Mouse (Mus musculus) erythroblast, embryonic 14.5 days (primary cell): Measurements from ENCODE around the gene Ip6k2. TPM values are rescaled to one million over a fixed set of nuclear protein-coding genes. Genes with fewer than 3 reads are reported as not detected.

Experiments
- H3K27me3 ChIP-seq: 2 replicates; pipeline ENCODE4 v1.6.1; 2012; ENCODE audit warnings: inconsistent platforms; ENCODE audit not compliant: control insufficient read depth
- H3K36me3 ChIP-seq: 2 replicates; pipeline ENCODE4 v1.6.1; 2012; ENCODE audit warnings: mild to moderate bottlenecking, inconsistent platforms; ENCODE audit not compliant: control insufficient read depth
- H3K4me1 ChIP-seq: 2 replicates; pipeline ENCODE4 v1.6.1; 2012; ENCODE audit warnings: inconsistent platforms; ENCODE audit not compliant: control insufficient read depth
- H3K4me3 ChIP-seq: replicated peaks from 2 replicates; pipeline ENCODE3; 2012; ENCODE audit warnings: moderate library complexity, mild to moderate bottlenecking, inconsistent platforms
- H3K9me3 ChIP-seq: 2 replicates; pipeline ENCODE4 v1.6.1; 2012; ENCODE audit warnings: low read length, inconsistent platforms, mixed read lengths; ENCODE audit not compliant: control insufficient read depth
- GATA1 ChIP-seq: IDR thresholded peaks from 2 replicates; pipeline ENCODE4 v1.6.1; 2012; ENCODE audit warnings: low read length, inconsistent platforms, mixed read lengths
- TAL1 ChIP-seq: IDR thresholded peaks from 3 replicates; pipeline ENCODE4 v1.6.1; 2012; ENCODE audit warnings: low read length, inconsistent platforms, mixed read lengths
- polyA plus RNA-seq: library from polyadenylated mRNA; stranded (reverse); fragments of >175 nt; gene quantifications from 2 replicates; pipeline ENCODE4 v1.2.3, GENCODE M21; 2012

Ip6k2 gene
- polyA plus RNA-seq, 1 experiment, result 5.9 TPM

DNA sequence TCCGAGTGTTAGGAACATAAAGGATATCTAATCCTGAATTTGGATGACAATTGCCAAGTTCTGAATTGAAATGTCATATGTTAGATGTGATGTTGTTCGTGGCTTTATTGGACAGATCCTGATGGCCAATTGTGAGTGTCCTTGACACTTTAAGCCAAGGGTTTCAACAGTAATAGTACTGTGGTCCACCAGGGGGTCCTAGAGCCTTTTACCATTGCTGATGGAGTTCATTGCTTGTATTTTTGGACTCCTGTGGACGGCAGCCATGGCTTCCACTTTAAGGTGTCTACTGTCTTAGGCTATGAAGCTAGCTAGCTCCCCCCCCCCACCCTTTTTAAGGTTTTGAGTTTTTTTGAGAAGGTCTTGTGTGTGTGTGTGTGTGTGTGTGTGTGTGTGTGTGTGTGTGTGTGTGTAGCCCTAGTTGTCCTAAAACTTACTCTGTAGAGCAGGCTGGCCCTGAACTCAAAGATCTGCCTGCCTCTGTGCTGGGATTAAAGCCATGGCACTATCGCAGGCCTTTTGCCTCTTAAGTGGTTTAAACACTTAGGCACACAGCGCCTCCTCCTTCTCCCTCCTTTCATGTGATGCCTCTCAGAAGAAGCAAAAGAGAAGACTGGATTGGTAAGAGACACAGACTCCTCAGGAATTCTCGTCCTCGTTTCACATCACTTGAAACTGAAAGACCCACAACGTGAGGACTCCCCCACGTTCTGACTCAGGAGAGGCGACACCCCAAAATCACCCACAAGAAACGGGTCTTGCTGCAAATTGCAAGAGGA, 31.3 kb upstream of the Ip6k2 start:
- TF ChIP-seq TAL1, result no peak
- TF ChIP-seq GATA1, result no peak
- H3K4me3 ChIP-seq, result no peak overlapping the region
- no peaks in the 10 kb centered on the region for H3K9me3 ChIP-seq
- peaks cover 8% of the 10 kb centered on the region for H3K36me3 ChIP-seq
- peaks cover 2% of the 10 kb centered on the region; the same call in 1 of the 2 replicates for H3K27me3 ChIP-seq
- peaks cover 17% of the 10 kb centered on the region for H3K4me1 ChIP-seq

GRCm38 (mm10) chr9:108753326-108753725, 30.3 kb upstream of the Ip6k2 start:
- Histone ChIP-seq H3K27me3 (peaks cover 2% of the 10 kb centered on the region; the same call in 1 of the 2 replicates), H3K9me3 (no peaks in the 10 kb centered on the region), H3K4me3 (no peak overlapping the region), H3K4me1 (peaks cover 7% of the 10 kb centered on the region), H3K36me3 (peaks cover 6% of the 10 kb centered on the region)
- TF ChIP-seq TAL1 (no peak), GATA1 (no peak)

- Histone ChIP-seq H3K4me3 (no peak overlapping the region), H3K36me3 (peaks cover under 1% of the 10 kb centered on the region; the same call in 1 of the 2 replicates), H3K9me3 (no peaks in the 10 kb centered on the region), H3K4me1 (peaks cover 1% of the 10 kb centered on the region; the same call in 1 of the 2 replicates), H3K27me3 (peaks cover 2% of the 10 kb centered on the region; the same call in 1 of the 2 replicates)
- TF ChIP-seq GATA1 (no peak), TAL1 (no peak)
Measured at GRCm38 (mm10) chr9:108753976-108754375, 29.6 kb upstream of the Ip6k2 start.

- H3K36me3 ChIP-seq, result no peaks in the 10 kb centered on the region
- TF ChIP-seq GATA1, result no peak
- TF ChIP-seq TAL1, result no peak
- H3K27me3 ChIP-seq, result peaks cover 2% of the 10 kb centered on the region; the same call in 1 of the 2 replicates
- H3K9me3 ChIP-seq, result no peaks in the 10 kb centered on the region
- peaks cover 1% of the 10 kb centered on the region; the same call in 1 of the 2 replicates for H3K4me1 ChIP-seq
- no peak overlapping the region for H3K4me3 ChIP-seq
Measured at GRCm38 (mm10) chr9:108754423-108754822, 29.2 kb upstream of the Ip6k2 start.

- H3K4me1 ChIP-seq, result no peaks in the 10 kb centered on the region
- peaks cover 2% of the 10 kb centered on the region; the same call in 1 of the 2 replicates for H3K27me3 ChIP-seq
- H3K9me3 ChIP-seq, result peaks cover 3% of the 10 kb centered on the region; the same call in 1 of the 2 replicates
- TF ChIP-seq TAL1 (no peak), GATA1 (no peak)
- H3K4me3 ChIP-seq, result no peak overlapping the region
- no peaks in the 10 kb centered on the region for H3K36me3 ChIP-seq
Measured at GRCm38 (mm10) chr9:108757406-108757805, 26.2 kb upstream of the Ip6k2 start.

GRCm38 (mm10) chr9:108759121-108759520, 24.5 kb upstream of the Ip6k2 start:
- Histone ChIP-seq H3K4me3 (no peak overlapping the region), H3K36me3 (no peaks in the 10 kb centered on the region), H3K9me3 (peaks cover 3% of the 10 kb centered on the region; the same call in 1 of the 2 replicates), H3K27me3 (peaks cover 2% of the 10 kb centered on the region; the same call in 1 of the 2 replicates), H3K4me1 (no peaks in the 10 kb centered on the region)
- TF ChIP-seq GATA1, result no peak
- TF ChIP-seq TAL1, result no peak

- TF ChIP-seq TAL1, result no peak
- no peak for TF ChIP-seq GATA1
- Histone ChIP-seq H3K4me3 (no peak overlapping the region), H3K9me3 (peaks cover 3% of the 10 kb centered on the region; the same call in 1 of the 2 replicates), H3K36me3 (no peaks in the 10 kb centered on the region), H3K4me1 (peaks cover 2% of the 10 kb centered on the region), H3K27me3 (no peaks in the 10 kb centered on the region; the same call in 1 of the 2 replicates)
Measured at GRCm38 (mm10) chr9:108759805-108760204, 23.8 kb upstream of the Ip6k2 start.

DNA sequence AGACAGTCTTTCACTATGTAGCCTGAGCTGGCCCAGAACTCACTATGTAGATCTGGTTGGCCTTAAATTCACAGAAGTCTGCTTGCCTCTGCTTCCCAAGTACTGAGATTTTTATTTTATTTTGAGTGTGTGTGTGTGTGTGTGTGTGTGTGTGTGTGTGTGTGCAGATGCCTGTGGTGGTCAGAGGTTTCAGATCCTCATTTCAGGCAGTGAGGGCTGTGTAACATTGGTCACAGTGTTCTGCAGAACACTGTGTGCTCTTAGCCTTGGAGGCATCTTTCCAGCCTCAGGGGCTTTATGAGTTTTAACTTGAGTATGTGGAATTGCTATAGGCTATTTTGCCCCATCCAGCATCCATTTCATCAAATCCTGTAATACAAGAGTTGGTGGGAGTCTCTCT, 22.0 kb upstream of the Ip6k2 start:
- Histone ChIP-seq H3K36me3 (no peaks in the 10 kb centered on the region), H3K4me1 (peaks cover 10% of the 10 kb centered on the region), H3K4me3 (no peak overlapping the region), H3K27me3 (no peaks in the 10 kb centered on the region), H3K9me3 (peaks cover 3% of the 10 kb centered on the region; the same call in 1 of the 2 replicates)
- TF ChIP-seq TAL1, result no peak
- no peak for TF ChIP-seq GATA1

DNA sequence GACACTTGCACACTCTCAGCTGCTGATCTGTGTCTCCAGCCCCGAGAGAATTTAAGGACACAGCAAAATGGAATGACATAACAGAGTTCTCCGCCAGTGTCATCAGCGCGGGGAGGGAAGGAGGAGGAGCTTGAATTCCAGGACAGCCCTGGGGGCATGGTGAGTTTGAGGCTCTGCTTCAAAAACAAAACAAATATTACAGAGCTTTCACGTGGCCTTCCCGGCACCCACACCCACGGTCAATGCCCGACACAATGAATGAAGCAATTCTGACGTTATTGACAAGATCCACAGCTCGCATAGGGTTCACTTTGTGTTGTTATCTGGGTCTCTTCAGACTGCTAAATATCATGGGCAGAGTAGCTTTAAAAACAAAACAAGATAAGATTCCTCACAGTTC, 18.6 kb upstream of the Ip6k2 start:
- no peak overlapping the region for H3K4me3 ChIP-seq
- peaks cover 10% of the 10 kb centered on the region for H3K27me3 ChIP-seq
- TF ChIP-seq GATA1 (no peak), TAL1 (no peak)
- H3K36me3 ChIP-seq, result no peaks in the 10 kb centered on the region
- H3K4me1 ChIP-seq, result peaks cover 10% of the 10 kb centered on the region
- peaks cover under 1% of the 10 kb centered on the region; the same call in 1 of the 2 replicates for H3K9me3 ChIP-seq
